Mouse (Mus musculus): ENCODE measurements around the gene Zfp804b. TPM values are rescaled to one million over a fixed set of nuclear protein-coding genes. Genes with fewer than 3 reads are reported as not detected.

The Zfp804b gene
- polyA plus RNA-seq, 1 experiment from 2014 or later = 0.08 TPM

GRCm38 (mm10) chr5:7177589-7177988 is 167.0 kb downstream of the Zfp804b start:
- no peak overlapping the region for H3K9ac ChIP-seq (replicated peaks; ENCODE audit: low read length)
- no peak overlapping the region for H3K4me2 ChIP-seq (ENCODE audit: low read depth, low read length)
- ATAC-seq (replicated peaks; ENCODE audit: insufficient number of reproducible peaks, low FRiP score, low TSS enrichment, low read depth) = no peak
- H3K4me3 ChIP-seq (ENCODE audit: low read depth, low read length) = no peak overlapping the region
- H3K27me3 ChIP-seq (ENCODE audit: control insufficient read depth, insufficient read depth, low read length) = no peaks in the 10 kb centered on the region
- H3K9me3 ChIP-seq (replicated peaks; ENCODE audit: control insufficient read depth, low read length) = no peaks in the 10 kb centered on the region
- WGBS = 94% methylated on average over 9 of the region's 9 CpGs
- no peak overlapping the region for H3K27ac ChIP-seq (replicated peaks; ENCODE audit: low read depth, low read length)
- H3K4me1 ChIP-seq (ENCODE audit: control insufficient read depth, insufficient read depth, low read length) = no peaks in the 10 kb centered on the region
- no peak for DNase-seq (ENCODE audit: low spot score)
- no peaks in the 10 kb centered on the region for H3K36me3 ChIP-seq (replicated peaks; ENCODE audit: control insufficient read depth, insufficient read depth, low read depth, low read length)

- H3K27me3 ChIP-seq (ENCODE audit: control insufficient read depth, insufficient read depth, low read length) = no peaks in the 10 kb centered on the region
- no peak overlapping the region for H3K9ac ChIP-seq (replicated peaks; ENCODE audit: low read length)
- no peak for DNase-seq (ENCODE audit: low spot score)
- no peaks in the 10 kb centered on the region for H3K9me3 ChIP-seq (replicated peaks; ENCODE audit: control insufficient read depth, low read length)
- no peak overlapping the region for H3K4me2 ChIP-seq (ENCODE audit: low read depth, low read length)
- no peaks in the 10 kb centered on the region for H3K36me3 ChIP-seq (replicated peaks; ENCODE audit: control insufficient read depth, insufficient read depth, low read depth, low read length)
- no peak overlapping the region for H3K27ac ChIP-seq (replicated peaks; ENCODE audit: low read depth, low read length)
- H3K4me1 ChIP-seq (ENCODE audit: control insufficient read depth, insufficient read depth, low read length) = no peaks in the 10 kb centered on the region
- WGBS = 64% methylated on average over 3 of the region's 3 CpGs
- H3K4me3 ChIP-seq (ENCODE audit: low read depth, low read length) = no peak overlapping the region
- no peak for ATAC-seq (replicated peaks; ENCODE audit: insufficient number of reproducible peaks, low FRiP score, low TSS enrichment, low read depth)
Measured at GRCm38 (mm10) chr5:7139658-7140057, 204.9 kb downstream of the Zfp804b start.

GRCm38 (mm10) chr5:7102387-7102786 is 242.2 kb downstream of the Zfp804b start:
- Histone ChIP-seq H3K27ac (replicated peaks; ENCODE audit: low read depth, low read length) (no peak overlapping the region), H3K9me3 (replicated peaks; ENCODE audit: control insufficient read depth, low read length) (no peaks in the 10 kb centered on the region), H3K4me1 (ENCODE audit: control insufficient read depth, insufficient read depth, low read length) (no peaks in the 10 kb centered on the region), H3K4me3 (ENCODE audit: low read depth, low read length) (no peak overlapping the region), H3K4me2 (ENCODE audit: low read depth, low read length) (no peak overlapping the region), H3K36me3 (replicated peaks; ENCODE audit: control insufficient read depth, insufficient read depth, low read depth, low read length) (no peaks in the 10 kb centered on the region), H3K27me3 (ENCODE audit: control insufficient read depth, insufficient read depth, low read length) (no peaks in the 10 kb centered on the region), H3K9ac (replicated peaks; ENCODE audit: low read length) (no peak overlapping the region)
- 24% methylated on average over 2 of the region's 2 CpGs for WGBS
- peak; percentile 74 for DNase-seq (ENCODE audit: low spot score)
- ATAC-seq (replicated peaks; ENCODE audit: insufficient number of reproducible peaks, low FRiP score, low TSS enrichment, low read depth) = no peak

- H3K4me3 ChIP-seq (ENCODE audit: low read depth, low read length) = no peak overlapping the region
- H3K27me3 ChIP-seq (ENCODE audit: control insufficient read depth, insufficient read depth, low read length) = no peaks in the 10 kb centered on the region
- no peaks in the 10 kb centered on the region for H3K4me1 ChIP-seq (ENCODE audit: control insufficient read depth, insufficient read depth, low read length)
- no peak overlapping the region for H3K4me2 ChIP-seq (ENCODE audit: low read depth, low read length)
- WGBS = 86% methylated on average over 1 of the region's 1 CpGs
- no peak overlapping the region for H3K27ac ChIP-seq (replicated peaks; ENCODE audit: low read depth, low read length)
- ATAC-seq (replicated peaks; ENCODE audit: insufficient number of reproducible peaks, low FRiP score, low TSS enrichment, low read depth) (no peak), DNase-seq (ENCODE audit: low spot score) (no peak)
- H3K36me3 ChIP-seq (replicated peaks; ENCODE audit: control insufficient read depth, insufficient read depth, low read depth, low read length) = no peaks in the 10 kb centered on the region
- H3K9me3 ChIP-seq (replicated peaks; ENCODE audit: control insufficient read depth, low read length) = no peaks in the 10 kb centered on the region
- no peak overlapping the region for H3K9ac ChIP-seq (replicated peaks; ENCODE audit: low read length)
Measured at GRCm38 (mm10) chr5:7073936-7074631, 270.5 kb downstream of the Zfp804b start.

GRCm38 (mm10) chr5:7007468-7007867 is 337.1 kb downstream of the Zfp804b start:
- no peak overlapping the region for H3K4me2 ChIP-seq (ENCODE audit: low read depth, low read length)
- no peaks in the 10 kb centered on the region for H3K4me1 ChIP-seq (ENCODE audit: control insufficient read depth, insufficient read depth, low read length)
- H3K9ac ChIP-seq (replicated peaks; ENCODE audit: low read length) = no peak overlapping the region
- DNase-seq (ENCODE audit: low spot score) = no peak
- H3K9me3 ChIP-seq (replicated peaks; ENCODE audit: control insufficient read depth, low read length) = no peaks in the 10 kb centered on the region
- no peaks in the 10 kb centered on the region for H3K27me3 ChIP-seq (ENCODE audit: control insufficient read depth, insufficient read depth, low read length)
- no peak for ATAC-seq (replicated peaks; ENCODE audit: insufficient number of reproducible peaks, low FRiP score, low TSS enrichment, low read depth)
- H3K36me3 ChIP-seq (replicated peaks; ENCODE audit: control insufficient read depth, insufficient read depth, low read depth, low read length) = no peaks in the 10 kb centered on the region
- 59% methylated on average over 3 of the region's 3 CpGs for WGBS
- no peak overlapping the region for H3K4me3 ChIP-seq (ENCODE audit: low read depth, low read length)
- H3K27ac ChIP-seq (replicated peaks; ENCODE audit: low read depth, low read length) = no peak overlapping the region

GRCm38 (mm10) chr5:6983993-6984392 is 360.6 kb downstream of the Zfp804b start:
- Histone ChIP-seq H3K9me3 (replicated peaks; ENCODE audit: control insufficient read depth, low read length) (no peaks in the 10 kb centered on the region), H3K4me2 (ENCODE audit: low read depth, low read length) (no peak overlapping the region), H3K27ac (replicated peaks; ENCODE audit: low read depth, low read length) (no peak overlapping the region), H3K36me3 (replicated peaks; ENCODE audit: control insufficient read depth, insufficient read depth, low read depth, low read length) (no peaks in the 10 kb centered on the region), H3K4me3 (ENCODE audit: low read depth, low read length) (no peak overlapping the region), H3K4me1 (ENCODE audit: control insufficient read depth, insufficient read depth, low read length) (no peaks in the 10 kb centered on the region), H3K27me3 (ENCODE audit: control insufficient read depth, insufficient read depth, low read length) (no peaks in the 10 kb centered on the region), H3K9ac (replicated peaks; ENCODE audit: low read length) (no peak overlapping the region)
- ATAC-seq (replicated peaks; ENCODE audit: insufficient number of reproducible peaks, low FRiP score, low TSS enrichment, low read depth) = no peak
- DNase-seq (ENCODE audit: low spot score) = no peak
- 83% methylated on average over 4 of the region's 4 CpGs for WGBS

- H3K4me2 ChIP-seq (ENCODE audit: low read depth, low read length) = no peak overlapping the region
- DNase-seq (ENCODE audit: low spot score) (no peak), ATAC-seq (replicated peaks; ENCODE audit: insufficient number of reproducible peaks, low FRiP score, low TSS enrichment, low read depth) (no peak)
- H3K27ac ChIP-seq (replicated peaks; ENCODE audit: low read depth, low read length) = no peak overlapping the region
- no peaks in the 10 kb centered on the region for H3K36me3 ChIP-seq (replicated peaks; ENCODE audit: control insufficient read depth, insufficient read depth, low read depth, low read length)
- no peaks in the 10 kb centered on the region for H3K4me1 ChIP-seq (ENCODE audit: control insufficient read depth, insufficient read depth, low read length)
- 71% methylated on average over 1 of the region's 1 CpGs for WGBS
- no peak overlapping the region for H3K9ac ChIP-seq (replicated peaks; ENCODE audit: low read length)
- no peaks in the 10 kb centered on the region for H3K27me3 ChIP-seq (ENCODE audit: control insufficient read depth, insufficient read depth, low read length)
- H3K4me3 ChIP-seq (ENCODE audit: low read depth, low read length) = no peak overlapping the region
- no peaks in the 10 kb centered on the region for H3K9me3 ChIP-seq (replicated peaks; ENCODE audit: control insufficient read depth, low read length)
Measured at GRCm38 (mm10) chr5:6934837-6935236, 409.7 kb downstream of the Zfp804b start.

GRCm38 (mm10) chr5:6911290-6911689 is 433.3 kb downstream of the Zfp804b start:
- H3K4me2 ChIP-seq (ENCODE audit: low read depth, low read length) = no peak overlapping the region

More at GRCm38 (mm10) chr5:6911290-6911689, 433.3 kb downstream of the Zfp804b start:
- H3K9ac ChIP-seq (replicated peaks; ENCODE audit: low read length) = no peak overlapping the region
- H3K4me1 ChIP-seq (ENCODE audit: control insufficient read depth, insufficient read depth, low read length) = no peaks in the 10 kb centered on the region
- H3K9me3 ChIP-seq (replicated peaks; ENCODE audit: control insufficient read depth, low read length) = no peaks in the 10 kb centered on the region
- no peaks in the 10 kb centered on the region for H3K36me3 ChIP-seq (replicated peaks; ENCODE audit: control insufficient read depth, insufficient read depth, low read depth, low read length)
- WGBS = 86% methylated on average over 3 of the region's 3 CpGs
- ATAC-seq (replicated peaks; ENCODE audit: insufficient number of reproducible peaks, low FRiP score, low TSS enrichment, low read depth) (no peak), DNase-seq (ENCODE audit: low spot score) (no peak)
- H3K4me3 ChIP-seq (ENCODE audit: low read depth, low read length) = no peak overlapping the region
- no peaks in the 10 kb centered on the region for H3K27me3 ChIP-seq (ENCODE audit: control insufficient read depth, insufficient read depth, low read length)
- no peak overlapping the region for H3K27ac ChIP-seq (replicated peaks; ENCODE audit: low read depth, low read length)
